Mouse (Mus musculus) heart, postnatal 0 days (tissue): ENCODE measurements at regions not wholly inside any gene's neighbourhood (a gene's known extent, or its start where the extent isn't known, plus 50 kb on each side); places are given as distances from the start of the nearest gene placed in this dataset.

Experiments
- ATAC-seq: fragments of 200-750 bp; cut with Nextera tagmentation; 2 replicates; pipeline ENCODE4 v1.8.0; 2017; ENCODE audit warnings: low read depth, moderate number of reproducible peaks, moderate library complexity; ENCODE audit not compliant: insufficient read depth
- DNase-seq: peaks from one replicate; pipeline ENCODE4 v3.0.0-alpha.2; 2016; ENCODE audit warnings: low spot score
- H3K27ac ChIP-seq: fragments of 300-500 bp; sonication (generic); 2 replicates; pipeline ENCODE4 v1.5.1; 2014; ENCODE audit warnings: low read depth, mild to moderate bottlenecking
- H3K27me3 ChIP-seq: fragments of 300-500 bp; sonication (generic); 2 replicates; pipeline ENCODE4 v1.6.1; 2014; ENCODE audit warnings: low read length, mixed read lengths; ENCODE audit not compliant: control insufficient read depth, insufficient read depth
- H3K36me3 ChIP-seq: fragments of 300-500 bp; sonication (generic); replicated peaks from 2 replicates; pipeline ENCODE4 v1.6.1; 2014; ENCODE audit warnings: low read length, mixed read lengths; ENCODE audit not compliant: control insufficient read depth, insufficient read depth
- H3K4me1 ChIP-seq: fragments of 300-500 bp; sonication (generic); 2 replicates; pipeline ENCODE4 v1.6.1; 2014; ENCODE audit warnings: antibody characterized with exemption; ENCODE audit not compliant: control insufficient read depth, insufficient read depth
- H3K4me2 ChIP-seq: fragments of 300-500 bp; sonication (generic); 2 replicates; pipeline ENCODE4 v1.6.1; 2014; ENCODE audit warnings: low read depth, mild to moderate bottlenecking, low read length, moderate library complexity
- H3K4me3 ChIP-seq: fragments of 300-500 bp; sonication (generic); 2 replicates; pipeline ENCODE4 v1.5.1; 2014; ENCODE audit warnings: low read depth, low read length
- H3K9ac ChIP-seq: fragments of 300-500 bp; sonication (generic); replicated peaks from 2 replicates; pipeline ENCODE4 v1.6.1; 2014; ENCODE audit warnings: low read depth, low read length, mixed read lengths
- H3K9me3 ChIP-seq: fragments of 300-500 bp; sonication (generic); replicated peaks from 2 replicates; pipeline ENCODE4 v1.6.1; 2016; ENCODE audit warnings: low read length; ENCODE audit not compliant: control insufficient read depth
- CTCF ChIP-seq: IDR thresholded peaks from 2 replicates; pipeline ENCODE4 v1.5.1; 2016; ENCODE audit warnings: antibody characterized with exemption, control low read depth, low read depth
- EP300 ChIP-seq: IDR thresholded peaks from 2 replicates; pipeline ENCODE4 v1.6.1; 2016; ENCODE audit warnings: antibody characterized with exemption, low read depth
- WGBS: fragments of 180-500 bp; shearing (Covaris S2); extraction: QIAGEN DNeasy Blood & Tissue Kit; methylation state at CpG from one replicate; pipeline ENCODE4 v1.1.7; 2014; 5-methylcytosine and 5-hydroxymethylcytosine counted together

- peaks cover 10% of the 10 kb centered on the region; the same call in 1 of the 2 replicates for H3K4me1 ChIP-seq
- TF ChIP-seq CTCF (peak; percentile 96), EP300 (no peak)
- no peaks in the 10 kb centered on the region for H3K36me3 ChIP-seq
- no peak overlapping the region for H3K27ac ChIP-seq
- H3K4me2 ChIP-seq, result peak overlapping the region; percentile 64
- no peaks in the 10 kb centered on the region for H3K27me3 ChIP-seq
- peak overlapping the region; percentile 45 for H3K4me3 ChIP-seq
- H3K9me3 ChIP-seq, result no peaks in the 10 kb centered on the region
- peak; percentile 82 for ATAC-seq
- peak; percentile 57 for DNase-seq
- H3K9ac ChIP-seq, result peak overlapping the region; percentile 40
- 27% methylated on average over 16 of the region's 16 CpGs for WGBS
Measured at GRCm38 (mm10) chr15:56046679-56047532, 1430.5 kb downstream of the Slc22a22 start.

DNA sequence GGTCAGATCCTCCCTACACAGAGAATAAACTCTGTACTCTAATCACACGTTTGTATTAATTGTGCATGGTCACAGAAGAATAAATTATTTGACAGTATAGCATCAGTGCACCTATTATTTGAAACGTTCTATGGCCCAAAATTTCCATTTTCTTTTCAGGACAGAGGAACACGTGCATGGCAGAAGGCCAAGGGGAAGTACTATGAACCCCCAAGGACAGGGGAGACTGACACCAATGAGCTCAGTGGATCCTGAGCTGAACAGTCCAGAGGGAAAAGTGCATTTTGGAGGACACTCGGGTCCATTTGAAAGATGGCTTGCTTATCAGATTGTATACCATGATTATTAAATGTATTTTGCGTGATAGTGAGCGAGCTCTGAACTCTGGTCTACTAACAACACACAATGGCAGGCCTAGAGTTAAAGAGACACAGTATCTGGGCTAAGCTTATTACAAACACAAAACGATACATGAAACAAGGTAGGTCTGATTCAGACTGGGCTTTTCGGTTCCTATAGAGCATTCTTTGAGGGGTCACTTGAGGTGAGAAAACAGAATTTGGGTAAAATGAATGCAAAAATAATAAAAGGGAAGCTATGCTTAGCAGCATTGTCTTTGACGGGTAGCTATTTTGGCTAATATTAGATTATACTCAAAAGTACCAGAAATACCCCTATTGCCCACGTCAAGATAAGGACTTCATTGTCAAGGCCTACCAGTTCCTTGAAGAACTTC lies 1431.7 kb downstream of the Slc22a22 start:
- DNase-seq (no peak), ATAC-seq (no peak)
- WGBS, result 78% methylated on average over 10 of the region's 10 CpGs
- Histone ChIP-seq H3K9me3 (no peaks in the 10 kb centered on the region), H3K27me3 (no peaks in the 10 kb centered on the region), H3K27ac (no peak overlapping the region), H3K4me2 (no peak overlapping the region), H3K9ac (no peak overlapping the region), H3K4me3 (no peak overlapping the region), H3K36me3 (no peaks in the 10 kb centered on the region), H3K4me1 (peaks cover 10% of the 10 kb centered on the region; the same call in 1 of the 2 replicates)
- TF ChIP-seq EP300, result no peak

GRCm38 (mm10) chr15:56043282-56043681 lies 1434.1 kb downstream of the Slc22a22 start:
- Histone ChIP-seq H3K4me1 (peaks cover 10% of the 10 kb centered on the region; the same call in 1 of the 2 replicates), H3K4me2 (peak overlapping the region; percentile 15; the same call in 1 of the 2 replicates), H3K9ac (no peak overlapping the region), H3K27ac (peak overlapping the region; percentile 83), H3K36me3 (no peaks in the 10 kb centered on the region), H3K27me3 (no peaks in the 10 kb centered on the region), H3K9me3 (peaks cover 4% of the 10 kb centered on the region; the same call in 1 of the 2 replicates), H3K4me3 (no peak overlapping the region)
- 22% methylated on average over 4 of the region's 4 CpGs for WGBS
- DNase-seq (peak; percentile 59), ATAC-seq (peak; percentile 91)
- no peak for TF ChIP-seq CTCF
- TF ChIP-seq EP300, result peak; percentile 56

DNA sequence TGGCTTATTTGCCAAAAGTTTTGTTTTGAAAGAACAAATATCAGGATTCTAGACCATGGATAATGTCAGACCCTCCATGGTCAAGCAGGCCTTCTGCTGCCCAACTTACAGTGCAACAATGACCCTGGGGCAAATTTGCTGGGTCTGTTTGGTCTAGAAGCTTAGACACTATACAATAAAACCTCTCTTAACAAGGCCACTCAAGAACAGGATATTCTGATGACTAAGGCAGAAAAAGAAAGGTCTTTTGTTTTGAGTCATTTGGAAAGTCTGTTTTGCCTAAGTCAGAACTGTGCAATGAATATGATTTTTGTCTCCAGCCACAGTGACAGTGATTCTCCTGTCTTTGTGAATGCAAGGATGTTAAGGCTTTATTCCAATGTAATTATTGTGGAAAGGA lies 1435.0 kb downstream of the Slc22a22 start:
- Histone ChIP-seq H3K4me3 (no peak overlapping the region), H3K27me3 (no peaks in the 10 kb centered on the region), H3K4me1 (peaks cover 10% of the 10 kb centered on the region; the same call in 1 of the 2 replicates), H3K27ac (peak overlapping the region; percentile 39; the same call in 1 of the 2 replicates), H3K9me3 (peaks cover 8% of the 10 kb centered on the region), H3K4me2 (no peak overlapping the region), H3K9ac (no peak overlapping the region), H3K36me3 (no peaks in the 10 kb centered on the region)
- ATAC-seq (no peak), DNase-seq (no peak)
- TF ChIP-seq EP300, result no peak
- TF ChIP-seq CTCF, result no peak

DNA sequence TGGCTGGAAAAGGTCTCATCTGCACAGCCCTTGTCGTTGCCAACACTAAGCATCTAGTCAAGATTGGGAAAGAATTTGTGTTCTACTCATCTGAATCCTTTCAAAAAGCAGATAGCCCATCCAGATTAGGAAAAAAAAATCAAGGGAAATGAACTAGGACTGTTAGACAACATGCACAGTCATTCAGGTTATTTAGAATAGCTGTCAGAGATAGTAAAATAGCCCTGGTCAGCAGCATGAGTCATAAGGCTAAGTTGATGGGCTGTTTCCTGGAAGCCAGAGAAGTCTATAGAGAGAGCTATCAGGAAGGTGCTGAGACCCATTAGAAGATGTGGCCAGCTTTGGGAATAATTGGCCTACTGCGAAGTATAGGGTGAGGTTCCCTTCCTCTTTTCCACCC lies 1447.4 kb downstream of the Slc22a22 start:
- Histone ChIP-seq H3K36me3 (no peaks in the 10 kb centered on the region), H3K9ac (no peak overlapping the region), H3K27ac (no peak overlapping the region), H3K27me3 (no peaks in the 10 kb centered on the region), H3K4me2 (no peak overlapping the region), H3K9me3 (no peaks in the 10 kb centered on the region), H3K4me1 (0 out of 2 replicates have a peak, but pooled peaks cover 3% of the 10 kb centered on the region), H3K4me3 (no peak overlapping the region)
- no peak for DNase-seq
- WGBS, result 49% methylated on average over 2 of the region's 2 CpGs
- no peak for TF ChIP-seq EP300
- TF ChIP-seq CTCF, result no peak
- ATAC-seq, result 0 out of 2 replicates have a peak, but pooled peaks have one; percentile 33
